Mouse (Mus musculus) embryonic fibroblast, embryonic 13.5 days (primary cell): ENCODE measurements around the gene Samd15.

Source experiments
- CTCF ChIP-seq: IDR thresholded peaks from 2 replicates; pipeline ENCODE4 v1.5.1; 2011; ENCODE audit warnings: mild to moderate bottlenecking, control low read depth, low read length, moderate library complexity, borderline replicate concordance; ENCODE audit not compliant: insufficient read depth
- POLR2A ChIP-seq: IDR thresholded peaks from 2 replicates; pipeline ENCODE4 v1.6.1; 2011; ENCODE audit warnings: low read depth, mild to moderate bottlenecking, control low read depth, low read length, moderate library complexity

DNA sequence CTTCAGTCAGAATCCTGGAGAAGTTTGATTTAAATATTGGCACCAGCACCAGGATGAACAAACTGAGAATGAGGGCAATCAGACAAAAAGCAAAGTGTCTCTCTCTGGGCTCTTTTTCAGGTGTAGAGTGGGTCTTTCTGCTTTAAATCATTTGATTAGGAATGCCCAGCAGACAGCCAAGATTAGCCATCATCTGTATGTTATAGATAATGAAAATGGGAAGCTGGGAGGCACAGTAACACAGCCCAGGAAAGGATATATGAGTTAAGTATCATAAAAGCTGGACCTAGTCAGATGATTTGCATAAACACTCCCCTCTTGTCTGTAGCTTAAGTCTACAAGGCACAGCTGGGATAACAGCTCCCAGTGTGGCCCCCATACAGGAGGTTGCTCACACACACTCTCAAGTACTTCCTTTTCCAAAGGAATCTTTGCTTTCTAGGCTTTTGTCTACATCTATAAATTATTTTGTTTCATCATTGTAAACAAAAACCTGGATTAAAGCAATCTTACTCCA, 30.9 kb downstream of the Samd15 start:
- TF ChIP-seq POLR2A (no peak), CTCF (no peak)
